Mouse (Mus musculus) testis, adult 2 months (tissue): ENCODE data around the gene Pld1.

ENCODE experiments used
- CTCF ChIP-seq: fragments of 200-500 bp; IDR thresholded peaks from 2 replicates; pipeline ENCODE4 v1.5.1; 2012; ENCODE audit warnings: low read depth, mild to moderate bottlenecking, inconsistent platforms, low read length, moderate library complexity; ENCODE audit not compliant: control insufficient read depth, insufficient read depth, insufficient replicate concordance
- POLR2A ChIP-seq: fragments of 200-500 bp; IDR thresholded peaks from 2 replicates; pipeline ENCODE4 v1.6.1; 2012; ENCODE audit warnings: low read depth, mild to moderate bottlenecking, inconsistent platforms, low read length, moderate library complexity; ENCODE audit not compliant: control insufficient read depth

DNA sequence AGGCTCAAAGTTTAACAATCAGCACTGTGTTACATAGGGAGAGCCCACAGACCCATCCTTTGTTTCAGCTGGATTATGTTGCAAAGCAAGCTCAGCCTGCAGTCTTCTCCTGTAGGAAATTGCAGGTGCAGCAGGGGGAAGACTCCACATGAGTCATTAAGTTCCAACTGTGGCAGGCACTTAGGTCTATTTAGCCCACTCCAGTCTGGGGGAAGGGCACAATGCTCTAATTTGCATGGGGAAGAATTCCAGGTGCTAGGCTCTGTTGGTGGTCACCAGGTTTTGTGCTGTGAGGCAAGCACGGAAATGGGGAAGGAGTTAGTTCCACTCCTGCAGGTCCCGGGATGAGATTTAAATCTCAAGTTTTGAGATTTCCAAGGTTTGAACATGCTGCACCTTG, 99.6 kb downstream of the Pld1 start:
- no peak for TF ChIP-seq CTCF
- no peak for TF ChIP-seq POLR2A
